Mouse (Mus musculus): ENCODE data around the gene Ttc27.

Gene Ttc27

DNA sequence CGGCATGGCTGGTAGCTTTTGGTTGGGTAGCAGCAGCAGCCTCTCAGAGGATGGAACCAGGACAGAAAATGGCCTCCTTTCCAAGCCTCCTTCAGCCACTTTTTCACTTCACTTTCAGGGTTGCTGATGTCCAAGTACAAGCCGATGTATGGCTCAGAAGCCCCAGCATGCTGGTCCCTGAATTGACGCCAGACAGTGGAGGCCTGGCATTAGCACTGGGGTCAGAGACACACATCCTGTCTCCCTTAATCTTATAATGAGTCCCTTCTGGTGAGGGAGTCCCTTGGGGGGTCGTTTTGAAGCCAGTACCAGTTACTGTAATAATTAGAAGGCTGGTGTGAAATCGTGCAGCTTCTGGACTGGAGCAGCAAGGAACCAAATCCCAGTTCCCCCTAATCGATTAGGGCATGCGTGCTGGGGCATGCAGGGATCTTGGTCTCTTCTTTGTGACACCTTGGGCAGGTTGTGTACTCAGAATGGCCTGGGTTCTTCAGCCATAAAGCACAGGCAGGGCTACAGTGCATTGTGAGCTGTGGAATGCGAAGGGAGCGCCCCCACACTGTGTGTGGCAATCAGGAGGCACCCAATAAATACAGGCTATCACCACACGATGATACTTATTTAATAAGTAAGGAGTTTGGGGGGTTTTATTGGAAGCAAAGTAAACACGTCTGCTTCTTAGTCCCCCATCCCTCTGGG lies 171.5 kb downstream of the Ttc27 start:
- DNase-seq, result no peak

DNA sequence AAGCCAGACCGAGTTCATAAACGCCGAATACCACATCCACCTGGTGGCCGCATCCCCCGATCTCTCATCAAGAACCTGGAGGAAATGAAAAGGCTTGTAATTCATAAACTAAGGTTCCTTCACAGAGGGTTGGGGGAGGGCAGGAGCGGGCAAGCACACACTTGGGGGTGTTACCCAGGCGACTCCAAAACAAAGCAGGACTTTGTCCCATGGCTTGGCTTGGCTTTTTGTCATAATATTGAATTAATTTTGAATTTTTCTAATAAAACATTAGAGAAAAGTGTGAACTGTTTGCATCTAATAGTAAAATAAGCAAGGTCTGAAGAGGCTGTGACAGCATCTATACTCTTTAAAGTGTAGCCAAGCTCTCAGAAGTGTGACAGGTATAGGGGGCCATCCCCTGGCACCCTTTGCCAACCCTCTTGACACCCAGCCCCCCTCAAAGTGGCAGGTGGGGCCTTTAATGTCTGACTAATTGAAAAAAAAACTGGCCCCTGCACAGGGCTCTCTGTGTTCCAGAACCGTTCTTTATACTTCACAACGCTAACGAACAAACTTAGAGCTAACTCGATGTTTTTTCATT lies 172.1 kb downstream of the Ttc27 start:
- no peak for DNase-seq

DNA sequence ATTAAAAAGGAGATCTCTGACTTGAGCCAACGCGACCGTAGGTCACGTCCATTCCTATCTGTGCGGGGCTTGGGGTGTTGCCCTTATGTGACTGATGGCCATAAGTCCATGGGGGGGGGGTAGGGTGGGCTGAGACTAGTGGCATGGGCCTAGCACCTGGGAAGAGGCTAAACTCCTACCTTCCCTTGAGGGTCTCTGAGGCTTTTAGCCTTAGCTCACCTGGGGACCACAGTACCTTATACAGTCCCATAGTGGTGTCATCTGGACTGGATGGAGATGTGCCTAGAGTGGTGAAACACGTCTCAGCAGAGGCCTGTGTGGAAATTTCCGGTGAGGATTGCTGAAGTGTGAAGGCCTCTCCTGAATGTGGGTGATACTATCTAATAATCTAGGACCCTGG lies 184.9 kb downstream of the Ttc27 start:
- no peak for DNase-seq

DNA sequence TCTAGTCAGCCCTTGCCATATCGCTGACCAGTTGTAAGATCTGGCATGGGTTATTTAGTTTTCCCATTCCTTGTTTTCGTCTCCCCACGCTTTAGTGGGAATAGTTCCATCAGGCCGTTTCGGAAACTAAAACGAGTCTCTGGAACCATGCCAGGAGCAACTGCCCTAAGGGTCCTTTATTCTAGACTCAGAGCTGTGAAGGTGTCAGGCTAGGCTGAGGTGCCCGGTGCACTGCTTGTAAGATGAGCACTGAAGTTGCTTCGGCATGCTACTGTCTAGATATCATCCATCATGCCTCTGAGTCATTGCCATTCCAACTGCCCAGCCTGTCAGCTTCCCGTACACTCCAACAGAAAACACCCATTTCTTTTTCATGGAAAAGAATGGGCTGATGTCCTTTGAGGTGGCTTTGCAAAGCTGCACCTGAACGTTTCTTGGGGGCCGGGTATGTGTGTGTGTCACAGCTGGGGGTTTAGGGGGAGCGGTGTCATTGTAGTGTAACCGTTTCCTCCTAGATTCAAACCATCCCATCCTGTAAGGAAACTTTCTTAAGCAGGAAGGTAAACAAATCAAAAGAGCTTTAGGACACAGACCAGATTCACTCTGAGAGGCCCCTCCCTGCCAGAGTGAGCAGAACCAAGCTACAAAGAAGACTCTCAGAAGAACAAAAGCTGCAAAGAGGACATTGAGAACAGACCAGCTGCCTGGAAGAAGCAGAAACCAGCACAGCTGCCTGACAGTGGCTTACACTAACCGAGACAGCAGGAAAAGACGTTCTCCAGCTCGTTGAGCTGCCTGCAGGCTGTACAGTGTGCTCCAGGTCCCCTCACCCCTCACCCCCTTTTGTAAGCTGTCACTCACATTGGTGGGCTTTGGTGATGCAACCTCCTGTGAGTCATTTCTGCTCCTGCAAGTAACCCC lies 186.1 kb downstream of the Ttc27 start:
- peak; percentile 17 for DNase-seq

DNA sequence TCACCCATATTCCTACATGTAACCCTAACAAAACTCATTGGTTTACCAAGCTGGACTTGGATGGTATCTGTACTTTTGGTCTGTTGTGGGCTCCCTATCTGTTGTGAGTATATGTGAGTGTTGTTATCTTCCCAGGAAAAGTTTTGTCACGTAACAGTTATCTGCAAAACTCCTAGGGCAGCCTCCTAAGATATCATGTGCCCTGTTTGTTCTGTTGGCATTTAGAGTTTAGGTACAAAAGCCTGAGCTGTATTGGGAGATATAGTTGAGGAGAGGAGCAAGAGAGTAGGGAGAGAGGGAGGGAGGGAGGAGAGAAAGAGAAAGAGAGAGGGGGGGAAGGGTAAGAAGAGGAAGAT lies 186.8 kb downstream of the Ttc27 start:
- no peak for DNase-seq

DNA sequence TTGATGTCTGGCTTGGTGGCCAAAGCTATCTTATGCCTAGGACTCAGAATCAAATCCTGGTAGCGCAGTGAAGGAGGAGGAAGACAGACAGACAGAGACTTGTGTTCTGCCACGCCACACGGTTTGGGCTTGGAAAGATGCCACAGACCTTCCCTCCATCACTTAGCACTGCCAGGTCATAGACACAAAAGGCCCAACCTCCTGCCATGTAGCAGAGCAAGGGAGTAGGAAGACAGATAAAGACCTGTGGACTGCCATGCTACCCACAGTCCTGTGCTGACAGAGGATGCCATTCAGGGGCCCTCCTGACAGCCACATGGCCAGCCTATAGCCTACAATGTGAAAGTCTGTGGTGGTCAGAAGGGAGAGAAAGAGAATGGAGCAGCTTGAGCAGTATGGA lies 187.4 kb downstream of the Ttc27 start:
- DNase-seq, result no peak

DNA sequence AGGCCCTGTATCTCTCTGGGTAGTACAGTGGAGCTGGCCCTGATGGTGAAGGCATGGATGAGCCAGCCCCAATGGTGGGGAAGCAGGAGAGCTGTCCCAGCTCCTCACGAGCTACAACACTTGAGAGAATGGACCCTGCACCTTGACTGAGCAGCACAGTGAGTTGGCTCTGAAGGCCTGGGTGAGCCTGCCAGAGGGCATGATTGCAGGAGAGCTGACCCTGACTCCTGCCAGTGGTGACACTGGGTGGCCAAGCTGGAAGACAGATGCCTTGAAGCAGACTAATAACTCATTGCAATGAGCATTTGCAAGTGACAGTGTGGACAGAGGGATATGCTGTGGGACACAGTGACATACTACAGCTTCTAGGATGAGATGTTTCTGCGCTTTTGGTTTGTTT lies 195.5 kb downstream of the Ttc27 start:
- DNase-seq, result no peak
